9 mouse cellular contexts compared by ENCODE assay signal in the genomic region with DNA sequence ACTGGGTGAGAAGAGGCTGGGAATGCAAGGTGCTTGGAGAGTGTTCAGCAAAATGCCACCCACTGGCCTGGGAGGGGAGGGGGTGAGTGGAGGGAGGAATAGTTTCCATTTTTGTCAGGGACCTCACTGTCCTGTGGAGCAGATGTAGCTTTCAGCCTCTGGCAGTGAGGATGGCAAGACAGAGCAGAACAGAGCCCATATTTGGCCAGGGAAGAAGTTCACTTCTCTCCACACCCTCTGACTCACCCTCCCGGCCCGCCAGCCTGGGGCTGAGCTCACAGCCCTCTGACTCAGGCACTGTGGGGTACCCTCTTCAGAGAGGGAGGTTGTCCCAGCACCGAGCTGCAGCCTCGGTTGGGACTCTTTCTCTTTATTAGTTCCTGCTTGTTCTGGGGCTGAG.
A peak's percentile ranks its signal among the peaks of the same experiment; 100 is the strongest.
DNase-seq lines count a peak whose midpoint lies in the region; ATAC-seq lines count a peak whose summit lies in the region.
"Had no signal": no experiment of that assay in that cellular context is flagged by ENCODE, and none has a peak within 500 bp of the region (broad histone marks: within the 10 kb centered on the region; RNA-seq: fewer than 3 reads in every experiment).

No protein-coding gene starts in this region.

- DNase-seq in Muller cell, postnatal 12 days (ENCODE audit: inconsistent ontology term) = peak; percentile 99
- DNase-seq in heart, postnatal 10 days = peak; percentile 59 to 65
- DNase-seq in T-cell, adult 2 months (ENCODE audit: low spot score) = no peak
- no peak for DNase-seq in right cerebral cortex, postnatal 14 days
- DNase-seq in layer of hippocampus, adult 8-10 months (ENCODE audit: low spot score in 2 of 2) = no peak
- DNase-seq in left cerebral cortex, adult 11 months (ENCODE audit: low spot score) = no peak
- DNase-seq: spleen, adult 18-20 months had no signal

- intact Hi-C loops in heart, postnatal 10 days (cut with DNase I) = no loop called here

- ATAC-seq in common myeloid progenitor, adult 5-6 weeks (replicated peaks; ENCODE audit: low read depth, poor library complexity, severe bottlenecking) = peak; percentile 52
- peak; percentile 92 for ATAC-seq in monocyte, adult 5-6 weeks (replicated peaks; ENCODE audit: insufficient number of reproducible peaks, low FRiP score, low TSS enrichment, poor library complexity, severe bottlenecking)

Comparison
In these comparisons a context has a peak if more than half of its experiments do, and no peak if none do; other contexts are left out.
1. DNase-seq: peak in Muller cell, postnatal 12 days (single experiment) and heart, postnatal 10 days (2 of 2); none in T-cell, adult 2 months (single experiment), right cerebral cortex, postnatal 14 days (single experiment), layer of hippocampus, adult 8-10 months (0 of 2) and left cerebral cortex, adult 11 months (single experiment).